Mouse (Mus musculus) cerebellum, postnatal 10 days (tissue): ENCODE data around the gene Nrip1.

ENCODE experiments used
- DNase-seq, 2 experiments: peaks; one replicate each; pipeline ENCODE4 v3.0.0; 2021; ENCODE audit warnings: mixed read lengths in 2 of 2

Gene Nrip1

DNA sequence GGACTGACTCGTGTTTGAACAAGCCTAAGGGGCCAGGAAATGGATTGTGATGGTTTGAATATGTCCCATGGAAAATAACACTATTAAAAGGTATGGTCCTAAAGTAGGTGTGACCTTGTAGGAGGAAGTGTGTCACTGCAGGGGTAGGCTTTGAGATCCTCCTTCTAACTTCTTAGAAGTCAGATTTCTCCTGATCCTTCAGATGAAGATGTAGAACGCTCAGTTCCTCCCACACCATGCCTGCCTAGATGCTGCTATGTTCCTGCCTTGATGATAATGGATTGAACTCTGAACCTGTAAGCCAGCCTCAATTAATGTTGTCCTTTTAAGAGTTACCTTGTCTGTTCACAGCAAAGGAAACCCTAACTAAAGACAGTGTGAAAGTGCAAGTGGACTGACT is 62.8 kb downstream of the Nrip1 start:
- no peak for DNase-seq

DNA sequence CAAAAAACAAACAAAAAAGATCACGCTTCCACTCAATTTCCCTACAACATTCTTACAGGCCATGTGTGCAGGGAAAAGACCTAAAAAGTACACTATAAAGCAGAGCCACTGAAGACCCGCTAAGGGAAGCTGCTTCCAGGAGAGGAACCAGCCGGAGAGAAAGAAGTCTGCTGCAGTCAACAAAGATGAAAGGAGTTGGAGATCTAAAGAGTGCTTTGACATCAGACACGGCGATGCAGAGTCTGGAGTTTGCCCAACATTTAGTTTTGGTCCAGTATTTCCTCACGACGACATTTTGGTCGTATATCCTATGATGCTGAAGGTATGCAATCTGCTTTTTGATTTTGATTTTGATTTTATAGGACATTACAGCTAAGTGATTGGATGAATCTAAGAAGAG is 63.3 kb downstream of the Nrip1 start:
- DNase-seq = no peak

DNA sequence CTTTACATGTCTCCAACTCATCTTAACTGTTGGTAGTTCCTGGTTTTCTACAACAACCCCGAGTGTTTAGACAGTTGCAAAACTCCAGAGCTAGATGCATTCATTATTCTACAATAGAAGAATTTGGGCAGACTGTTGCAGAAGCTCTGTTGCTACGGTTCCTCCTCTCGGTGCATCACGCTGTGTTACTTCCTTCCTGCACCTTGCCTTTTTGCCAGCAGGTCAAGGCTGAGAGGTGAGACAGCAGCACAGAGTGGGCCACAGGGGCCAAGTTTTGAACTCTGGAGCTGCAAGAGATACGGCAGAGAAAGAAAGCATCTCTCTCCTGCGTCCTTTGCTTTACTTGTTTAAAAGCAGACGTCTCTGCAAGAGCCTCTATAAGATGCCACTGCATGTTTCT is 64.3 kb downstream of the Nrip1 start:
- DNase-seq = no peak

DNA sequence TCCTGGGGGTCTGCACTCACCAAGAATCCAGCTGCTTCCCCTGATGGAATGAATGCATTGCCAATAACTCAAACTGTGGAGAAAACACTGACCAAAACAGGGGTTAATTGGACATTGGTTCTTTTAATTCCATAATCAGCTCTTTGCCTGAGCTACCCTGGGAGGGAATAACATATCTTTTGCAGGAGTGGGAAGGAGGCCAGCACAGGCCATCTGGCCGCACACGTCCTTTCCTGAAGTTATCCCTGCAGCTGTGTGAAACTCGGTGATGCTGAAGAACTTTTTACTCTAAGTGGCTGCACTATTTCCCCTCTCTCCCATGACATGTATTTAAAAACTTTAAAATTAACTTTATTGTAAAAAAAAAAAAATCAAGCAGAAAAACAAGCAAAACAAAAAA is 66.6 kb downstream of the Nrip1 start:
- peak; percentile 72 to 79 for DNase-seq

DNA sequence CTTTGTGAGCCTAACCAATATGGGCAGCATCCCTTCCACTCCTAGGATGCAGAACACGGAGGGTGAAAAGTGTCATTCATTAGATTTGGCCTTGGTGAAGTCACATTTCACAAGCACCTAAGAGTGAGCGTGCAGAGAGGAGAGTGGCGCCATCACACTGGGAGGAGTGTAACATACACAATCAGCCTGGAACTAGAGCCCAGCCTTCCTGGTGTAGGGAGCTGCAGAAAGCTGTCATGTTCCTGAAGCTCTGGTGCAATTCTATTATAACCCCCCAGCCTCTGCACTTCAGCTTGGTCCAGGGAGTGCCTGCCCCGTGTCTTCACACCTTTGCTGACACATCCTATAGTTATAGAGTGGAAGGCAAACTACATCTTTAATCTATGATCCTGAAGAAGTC is 67.2 kb downstream of the Nrip1 start:
- no peak for DNase-seq

DNA sequence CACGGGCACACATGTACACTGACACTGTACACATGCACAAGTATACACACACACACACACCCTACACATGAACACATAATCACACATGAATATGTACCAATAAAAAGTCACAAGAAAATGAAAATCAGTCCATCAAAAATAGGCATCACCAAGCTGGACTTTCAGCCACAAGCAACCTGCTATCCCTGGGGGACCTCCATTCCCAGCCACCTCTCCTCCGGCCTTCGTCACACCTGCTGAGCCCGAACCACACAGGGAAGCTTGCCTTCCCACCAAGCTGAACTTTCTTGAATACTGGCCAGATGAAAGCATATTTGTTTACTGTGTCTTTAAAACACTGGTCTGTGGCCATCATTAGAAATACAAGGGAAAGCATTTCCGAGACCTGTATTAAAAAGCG is 70.2 kb downstream of the Nrip1 start:
- DNase-seq = no peak

DNA sequence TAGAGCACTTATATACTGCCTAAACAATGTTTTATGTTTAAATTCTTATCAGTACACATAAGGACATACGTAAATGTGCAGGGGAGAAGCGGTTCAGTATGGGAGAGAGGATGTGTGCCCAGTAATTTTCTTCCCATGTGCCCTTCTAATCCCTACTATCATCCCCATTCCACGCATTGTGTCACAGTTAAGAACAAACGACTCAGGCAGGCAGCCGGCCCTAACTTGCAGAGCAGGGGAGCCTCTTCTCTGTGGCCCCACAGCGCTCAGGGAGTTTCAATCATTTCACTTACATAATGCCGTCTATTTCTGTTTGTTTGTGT is 71.9 kb downstream of the Nrip1 start:
- no peak for DNase-seq

DNA sequence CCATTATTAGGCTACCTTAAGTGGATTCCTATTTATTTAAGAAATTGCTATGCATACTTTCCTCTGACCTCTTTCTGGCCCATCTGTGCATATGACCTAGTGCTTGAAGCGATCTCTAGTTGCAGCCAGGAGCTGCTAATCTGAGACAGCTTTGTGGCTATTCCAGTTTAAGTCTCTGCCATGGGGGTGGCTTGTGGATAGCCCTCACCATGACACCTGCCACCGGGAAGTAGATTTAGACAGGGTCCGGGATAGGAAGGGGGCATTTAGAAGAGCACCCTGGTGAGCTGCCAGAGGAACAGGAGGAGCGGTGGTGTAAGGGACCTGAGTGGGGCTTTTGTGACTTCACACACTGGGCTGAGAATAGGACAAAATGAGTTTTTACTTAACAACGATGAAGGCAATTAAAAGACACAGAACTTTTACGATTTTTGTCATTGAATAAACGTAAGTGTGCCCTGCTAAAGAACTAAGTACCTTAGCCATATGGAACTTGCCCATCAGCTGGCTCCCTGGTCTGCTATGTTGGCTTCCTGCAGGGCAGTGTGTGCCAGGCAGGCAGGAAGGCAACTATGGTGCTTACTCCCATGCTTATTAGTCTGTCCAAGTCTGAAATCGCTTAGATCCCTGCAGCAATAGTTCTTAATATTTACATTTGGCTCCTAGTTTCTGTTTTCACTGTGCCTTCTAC is 72.4 kb downstream of the Nrip1 start:
- peak; percentile 18 to 22 for DNase-seq

DNA sequence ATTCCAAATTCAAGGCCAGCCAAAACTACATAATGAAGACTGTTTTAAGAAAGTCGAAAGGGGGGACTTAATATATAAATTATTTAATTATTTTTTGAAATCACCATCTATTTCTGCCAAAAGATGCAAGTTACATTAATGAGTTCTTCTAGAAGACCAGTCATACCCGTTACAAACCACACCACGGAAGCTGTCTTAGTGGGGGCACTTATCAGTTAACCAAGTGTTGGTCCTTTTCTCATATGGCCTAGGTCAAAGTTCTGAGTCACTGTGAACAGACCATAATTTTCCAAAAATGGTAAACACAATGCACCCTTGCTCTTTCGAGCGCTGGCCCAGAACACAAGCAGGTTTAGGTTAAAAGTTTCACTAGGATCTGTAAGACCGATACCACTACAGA is 73.2 kb downstream of the Nrip1 start:
- DNase-seq = no peak

DNA sequence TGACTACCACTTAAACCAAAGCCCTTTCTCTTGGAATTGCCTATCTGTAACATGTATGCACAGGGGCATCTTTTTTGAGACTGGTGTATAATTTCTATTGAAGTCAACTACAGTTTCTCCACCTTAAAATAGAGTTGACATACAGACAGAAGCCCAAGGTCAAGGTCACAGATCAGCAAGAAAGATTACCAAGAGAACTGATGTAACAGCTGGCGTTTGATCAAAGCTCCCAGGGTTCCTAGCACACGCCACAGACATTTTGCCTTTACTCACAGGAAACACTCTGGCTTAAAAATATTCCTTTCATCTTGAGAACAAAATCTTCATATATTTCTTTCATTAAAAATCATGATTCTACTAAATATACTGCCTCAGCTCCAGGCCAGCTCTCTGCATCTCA is 74.1 kb downstream of the Nrip1 start:
- DNase-seq = peak in 1 of 2 experiments; percentile 24

DNA sequence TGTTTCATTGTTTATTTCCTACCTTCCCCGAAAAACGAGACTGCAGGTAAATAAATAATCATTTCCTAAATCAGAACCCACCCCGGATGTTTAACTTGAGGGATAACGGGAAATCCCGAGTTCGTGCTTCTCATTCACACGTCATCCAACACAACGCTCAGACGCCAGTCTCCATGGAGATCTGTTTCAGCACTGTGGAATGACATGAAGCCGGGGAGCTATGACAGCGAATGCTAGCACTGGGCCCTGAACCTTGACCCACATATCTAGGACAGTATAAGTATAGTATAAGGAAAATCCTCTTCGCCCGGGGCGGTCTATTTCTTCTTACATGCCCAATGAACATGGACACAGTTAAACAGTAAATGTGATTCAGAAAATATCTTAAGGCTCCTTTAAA is 78.3 kb downstream of the Nrip1 start:
- DNase-seq = no peak

DNA sequence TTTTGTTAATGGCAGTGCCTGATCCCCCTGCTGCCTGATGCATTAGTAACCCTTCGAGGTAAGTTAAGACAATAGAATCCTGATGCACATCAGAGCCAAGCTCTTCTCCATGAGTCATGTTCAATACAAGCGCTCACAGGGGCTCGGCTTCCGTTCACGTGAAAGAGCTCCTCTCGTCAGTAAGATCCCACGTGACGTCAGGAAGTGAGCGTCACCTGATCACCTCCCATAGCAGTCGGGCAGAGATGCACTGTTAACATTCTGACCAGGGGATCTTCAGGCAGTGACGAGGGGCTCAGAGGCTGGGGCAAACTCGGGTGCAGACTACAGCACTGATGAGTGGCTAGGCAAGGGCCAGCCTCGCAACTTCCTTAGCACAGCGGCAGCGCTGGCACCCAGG is 79.1 kb downstream of the Nrip1 start:
- no peak for DNase-seq

DNA sequence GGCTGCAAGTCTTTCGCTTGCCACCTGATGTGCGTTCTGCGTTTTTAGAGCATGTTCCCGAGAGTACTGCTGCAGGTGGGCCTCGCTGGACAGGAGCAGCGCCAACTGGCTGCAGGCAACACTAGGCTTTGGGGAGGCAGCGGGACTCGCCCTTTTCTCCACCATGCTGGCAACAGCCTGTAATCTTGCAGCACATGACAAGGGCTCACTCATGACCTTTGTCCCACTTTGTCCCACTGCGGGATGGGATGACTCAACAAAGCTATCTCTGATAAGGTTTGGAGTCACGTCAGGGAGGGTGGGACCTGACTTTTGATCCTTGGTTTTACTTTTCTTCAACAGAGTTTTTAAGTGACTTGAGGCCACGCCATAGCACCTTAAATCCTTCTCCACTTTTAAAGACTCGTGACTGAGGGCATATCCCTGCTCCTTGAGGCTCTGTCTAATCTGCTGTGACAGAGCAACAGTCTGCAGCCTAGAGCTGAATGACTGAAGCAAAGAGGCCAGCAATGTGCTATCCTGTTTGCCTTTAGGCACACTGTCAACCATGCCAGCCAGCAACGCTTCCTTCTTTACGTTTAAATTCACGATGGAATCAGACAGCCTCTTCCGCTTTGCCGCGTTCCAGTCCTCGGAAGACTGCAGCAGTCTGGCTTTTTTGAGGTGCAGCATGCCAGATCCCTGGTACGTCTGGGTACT is 79.7 kb downstream of the Nrip1 start:
- no peak for DNase-seq

DNA sequence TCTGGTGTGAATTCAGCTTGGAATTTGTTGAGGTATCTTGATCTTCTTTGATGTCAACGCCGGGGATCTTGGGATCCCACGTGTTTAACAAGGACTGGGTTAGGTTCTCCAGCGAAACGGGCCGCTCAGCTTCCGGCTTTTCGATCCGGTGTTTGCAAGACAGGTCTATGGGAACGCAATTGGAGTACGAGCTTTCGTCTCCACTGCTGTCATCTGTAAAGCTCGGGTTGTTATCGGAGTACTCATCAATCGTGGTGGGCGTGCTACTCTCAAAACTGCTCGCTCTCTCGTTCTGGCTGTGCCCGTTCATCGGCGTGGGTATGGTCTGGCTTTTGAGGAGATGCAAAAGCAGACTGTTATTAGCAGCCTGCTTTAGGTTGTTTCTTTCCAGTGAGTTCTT is 80.5 kb downstream of the Nrip1 start:
- no peak for DNase-seq

DNA sequence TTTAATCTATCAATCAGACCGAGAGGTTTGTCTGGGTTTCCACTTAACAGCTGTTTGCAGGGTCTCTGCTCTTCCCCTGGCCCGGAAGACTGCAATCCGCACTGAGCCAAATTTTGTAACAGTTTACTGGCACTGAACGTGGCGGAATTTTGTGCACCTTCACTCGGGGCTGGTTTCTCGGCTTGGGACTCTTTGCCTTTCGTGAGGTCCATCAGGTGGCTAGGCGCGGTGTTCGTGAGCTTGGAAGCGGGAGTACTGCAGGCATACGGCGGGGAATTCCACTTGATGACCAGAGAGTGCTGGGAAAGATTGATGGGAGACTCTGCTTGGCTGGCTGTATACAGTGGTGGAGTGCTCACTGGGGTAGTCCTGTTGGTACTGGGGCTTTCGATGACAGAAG is 81.0 kb downstream of the Nrip1 start:
- DNase-seq = no peak

DNA sequence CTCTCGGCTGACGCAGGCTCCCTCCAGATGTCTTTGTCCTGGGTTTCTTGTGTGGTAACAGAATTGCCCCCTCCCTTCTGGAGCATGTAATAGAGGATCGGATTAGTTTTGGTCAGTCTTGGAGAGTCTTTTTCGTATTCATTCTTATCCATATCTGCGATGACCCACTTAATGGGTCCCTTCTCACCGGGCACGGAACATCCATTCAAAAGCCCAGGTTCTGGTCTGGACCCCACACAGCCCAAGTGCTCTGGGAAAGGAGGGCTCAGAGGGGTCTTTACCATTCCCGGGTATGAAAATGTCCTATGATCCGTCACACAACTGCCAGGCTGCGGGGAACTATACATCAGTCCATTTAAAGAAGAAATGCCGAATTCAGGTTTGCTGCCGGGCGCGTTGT is 82.3 kb downstream of the Nrip1 start:
- no peak for DNase-seq

DNA sequence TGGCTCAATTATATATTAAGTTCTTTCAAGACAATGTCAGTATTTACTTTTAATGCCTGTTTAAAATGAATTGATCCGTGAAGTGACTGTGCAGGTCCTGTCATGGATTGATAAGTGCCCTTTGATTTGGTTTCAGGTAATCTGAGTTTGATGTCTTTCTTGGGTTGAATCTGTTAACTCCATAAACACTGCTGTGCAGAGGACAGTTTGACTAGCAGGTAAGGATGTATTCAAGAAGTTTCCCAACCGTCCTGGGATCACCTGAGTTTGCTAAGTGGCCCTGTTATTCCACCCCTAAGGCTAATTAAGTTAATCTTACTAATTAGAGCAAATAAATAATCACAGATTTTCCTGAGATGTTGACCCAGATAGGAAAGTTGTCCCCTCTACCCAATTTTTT is 84.1 kb downstream of the Nrip1 start:
- DNase-seq = no peak

DNA sequence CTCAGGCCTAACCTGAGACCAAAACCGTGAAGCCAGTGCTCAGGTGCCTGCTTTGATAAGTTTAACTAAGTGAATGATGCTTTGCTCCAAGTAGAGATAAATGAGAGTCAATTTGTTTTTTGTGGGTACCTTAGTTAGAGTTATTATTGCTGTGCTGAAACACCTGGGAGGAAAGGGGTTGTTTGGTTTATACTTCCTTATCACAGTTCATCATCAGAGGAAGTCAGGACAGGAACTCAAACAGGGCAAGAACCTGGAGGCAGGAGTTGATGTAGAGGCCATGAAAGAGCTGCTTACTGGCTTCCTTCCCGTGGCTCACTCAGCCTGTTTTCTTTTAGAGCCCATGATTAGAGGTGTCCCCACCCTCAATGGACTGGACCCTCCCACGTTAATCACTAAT is 89.8 kb downstream of the Nrip1 start:
- no peak for DNase-seq

DNA sequence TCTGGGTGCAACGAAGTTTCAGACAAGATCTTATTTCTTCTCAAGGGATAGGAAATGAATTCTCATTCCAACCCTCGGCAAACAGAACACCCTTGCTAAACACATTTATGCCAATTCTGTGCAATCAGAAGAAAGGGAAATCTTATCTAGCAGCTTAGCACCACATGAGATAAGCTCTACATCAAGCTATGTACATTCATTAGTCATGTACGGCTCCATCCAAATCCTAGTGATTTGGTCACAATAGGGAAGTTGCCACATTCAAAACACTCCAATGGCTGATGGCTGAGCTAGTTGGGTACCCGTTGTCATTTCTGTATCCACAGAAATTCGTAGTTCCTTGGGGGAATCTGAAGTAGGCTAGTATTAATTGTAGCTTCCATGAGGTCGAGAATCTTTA is 91.8 kb downstream of the Nrip1 start:
- DNase-seq = no peak

DNA sequence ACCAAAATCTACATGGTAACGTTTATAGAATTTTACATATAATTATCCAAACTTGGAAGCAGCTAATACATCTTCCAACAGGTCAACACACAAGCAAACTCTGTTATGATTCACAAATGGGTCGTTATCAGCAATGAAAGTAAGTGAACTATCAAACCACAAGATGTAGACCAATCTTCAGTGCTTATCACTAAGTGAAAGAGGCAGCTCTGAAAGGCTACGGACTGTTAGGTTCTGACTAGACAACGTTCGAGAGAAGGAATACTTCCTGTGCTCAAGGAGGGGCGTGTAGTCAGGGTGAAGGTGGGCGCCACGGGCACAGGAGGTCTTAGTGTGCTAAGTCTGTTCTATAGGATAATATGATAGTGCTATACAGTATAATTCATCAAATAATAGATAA is 93.3 kb downstream of the Nrip1 start:
- no peak for DNase-seq

DNA sequence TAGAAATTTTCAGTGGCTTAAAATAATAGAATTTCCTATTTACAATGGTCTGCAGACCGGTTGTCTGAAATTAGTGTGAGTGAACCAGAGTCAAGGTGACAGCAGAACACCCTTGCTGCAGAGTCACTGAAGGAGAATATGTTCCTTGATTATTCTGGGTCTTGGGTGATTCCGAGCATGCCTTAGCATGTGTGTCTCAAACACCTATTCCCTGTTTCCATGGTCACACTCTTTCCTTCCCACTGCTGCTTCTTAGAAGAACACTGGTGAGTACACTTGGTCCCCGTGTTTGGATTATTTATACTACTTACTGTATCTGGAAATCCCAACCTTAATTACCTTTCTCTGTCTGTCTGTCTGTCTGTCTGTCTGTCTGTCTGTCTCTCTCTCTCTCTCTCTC is 97.4 kb downstream of the Nrip1 start:
- no peak for DNase-seq

DNA sequence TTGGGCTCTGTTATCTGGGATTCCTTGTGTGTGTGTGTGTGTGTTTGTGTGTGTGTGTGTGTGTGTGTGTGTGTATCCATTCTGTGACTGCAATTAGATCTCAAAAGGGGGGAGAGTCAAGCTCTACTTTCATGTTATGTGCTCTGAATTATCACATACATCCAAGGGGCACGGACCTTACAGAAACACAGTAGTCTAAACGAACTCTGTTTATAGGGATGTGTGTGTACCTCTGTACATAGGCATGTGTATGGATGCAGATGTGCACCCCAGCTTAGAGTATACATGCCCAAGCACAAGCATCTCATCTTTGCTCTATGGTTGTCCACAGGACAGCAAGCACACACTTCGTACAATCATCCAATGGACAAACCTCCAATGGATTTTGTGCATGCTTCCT is 98.0 kb downstream of the Nrip1 start:
- DNase-seq = no peak

DNA sequence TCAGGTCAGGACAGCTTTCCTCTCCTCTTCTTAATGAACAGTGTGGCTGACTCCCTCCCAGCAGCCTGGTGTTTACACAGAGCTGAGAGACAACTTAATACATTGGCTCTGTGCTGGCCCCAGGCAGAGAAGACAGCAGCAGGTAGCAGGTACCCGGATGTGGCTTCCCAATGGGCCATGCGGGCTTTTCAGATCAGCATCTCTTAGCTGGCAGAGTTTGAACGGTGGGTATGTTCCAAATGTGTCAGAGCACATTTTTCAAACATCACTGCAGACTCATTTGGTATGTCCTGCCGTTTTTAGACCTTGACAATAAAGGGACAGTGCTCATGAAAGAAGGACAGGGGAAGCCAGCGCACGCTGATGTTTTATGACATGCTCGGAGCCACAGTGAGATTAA is 98.5 kb downstream of the Nrip1 start:
- DNase-seq = peak; percentile 84 to 86

DNA sequence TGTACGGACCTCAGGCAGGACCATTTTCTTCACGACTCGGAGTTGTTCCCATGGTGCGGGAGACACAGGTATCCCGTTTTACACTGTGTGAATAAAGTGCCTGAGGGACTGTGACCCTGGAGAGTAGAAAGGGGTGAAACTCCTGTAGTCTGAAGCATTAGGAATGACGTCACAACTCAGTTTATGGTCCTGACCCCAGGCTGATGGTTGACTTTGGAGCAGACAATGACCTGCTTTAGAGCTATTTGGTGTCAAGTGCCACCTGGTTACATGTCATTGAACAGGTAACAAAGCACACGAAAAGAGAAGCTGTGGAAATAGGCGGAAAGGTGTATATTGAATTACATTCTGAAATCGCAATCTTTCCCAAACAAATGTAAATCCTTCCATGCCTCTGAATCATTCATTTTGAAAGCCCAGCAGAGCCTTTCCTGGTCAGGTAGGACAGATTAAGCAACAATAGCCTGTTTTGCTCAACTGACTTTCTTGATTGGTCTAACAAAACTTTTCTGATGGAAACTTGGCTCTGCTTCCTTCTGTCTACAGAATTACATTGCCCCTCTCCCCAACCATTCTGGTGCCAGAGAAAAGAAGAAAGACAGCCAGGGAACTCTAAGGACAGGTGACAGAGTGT is 106.9 kb downstream of the Nrip1 start:
- DNase-seq = no peak

DNA sequence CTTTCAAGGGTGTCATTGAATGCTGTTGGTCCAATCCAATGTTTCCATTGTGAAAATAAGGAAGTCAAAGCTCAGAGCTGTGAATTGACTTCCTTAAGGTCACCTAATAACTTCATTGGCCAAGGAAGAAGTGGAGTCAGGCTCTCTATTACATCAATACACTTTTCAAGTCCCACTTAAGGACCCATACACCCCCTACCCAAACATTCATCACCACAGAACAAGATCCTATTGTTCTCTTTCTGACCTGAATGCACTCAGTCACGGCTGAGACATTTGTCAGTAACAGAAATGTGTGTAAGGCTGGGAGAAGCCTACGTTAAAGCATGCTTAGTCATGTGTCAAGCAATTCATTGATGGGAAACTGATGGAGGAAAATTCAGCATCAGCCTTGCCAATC is 107.8 kb downstream of the Nrip1 start:
- no peak for DNase-seq
